Mouse (Mus musculus) erythroblast, adult 5-6 weeks (primary cell): Measurements from ENCODE around the gene C130050O18Rik. TPM values are rescaled to one million over a fixed set of nuclear protein-coding genes. Genes with fewer than 3 reads are reported as not detected.

Experiments used
- ATAC-seq: replicated peaks from 2 replicates; pipeline ENCODE4 v1.8.0; 2016; ENCODE audit warnings: moderate number of reproducible peaks, mild to moderate bottlenecking, moderate TSS enrichment, inconsistent platforms; ENCODE audit not compliant: poor library complexity, low FRiP score, severe bottlenecking
- total RNA-seq, 2 experiments: library from RNA; stranded (forward) in 1 of 2; stranded (reverse) in 1 of 2; fragments of 150-400 nt in 1 of 2; fragments of 200-764, 138-1000 nt in 1 of 2; gene quantifications; 2 replicates each; pipeline versions ENCODE4 v1.2.3 to v1.2.4; 2015 to 2017; ENCODE audit warnings: low replicate concordance in 2 of 2

Gene C130050O18Rik
- total RNA-seq (2015; ENCODE audit: low replicate concordance) (1.9 and 2.1 TPM in 2 replicates), total RNA-seq (2017; ENCODE audit: low replicate concordance) (2.9 and 4.3 TPM in 2 replicates)

GRCm38 (mm10) chr5:139404801-139405401 lies at the start of gene C130050O18Rik:
C130050O18Rik (plus strand) TSS chr5:139405280.
- no peak for ATAC-seq

DNA sequence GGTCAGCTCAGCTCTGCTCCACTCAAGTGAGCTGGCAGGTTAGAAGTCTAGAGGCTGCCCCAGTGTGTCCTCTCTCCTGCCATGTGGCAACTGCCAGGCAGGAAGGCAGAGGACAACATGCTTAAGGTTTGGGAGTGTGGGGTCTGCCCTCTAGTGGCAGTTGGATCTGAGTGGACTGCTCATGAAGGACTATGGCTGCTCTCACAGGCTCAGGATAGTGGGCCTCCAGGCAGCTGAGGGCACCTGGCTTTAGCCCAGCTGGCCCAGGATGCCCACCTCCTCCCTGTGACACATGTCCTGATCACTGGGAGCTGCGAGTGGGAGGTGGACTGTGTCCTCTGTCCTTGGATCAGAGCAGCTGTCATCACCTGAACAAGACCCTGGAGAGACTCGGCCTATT lies 46.4 kb upstream of the C130050O18Rik start:
- 0 out of 2 replicates have a peak, but pooled peaks have one; percentile 34 for ATAC-seq

DNA sequence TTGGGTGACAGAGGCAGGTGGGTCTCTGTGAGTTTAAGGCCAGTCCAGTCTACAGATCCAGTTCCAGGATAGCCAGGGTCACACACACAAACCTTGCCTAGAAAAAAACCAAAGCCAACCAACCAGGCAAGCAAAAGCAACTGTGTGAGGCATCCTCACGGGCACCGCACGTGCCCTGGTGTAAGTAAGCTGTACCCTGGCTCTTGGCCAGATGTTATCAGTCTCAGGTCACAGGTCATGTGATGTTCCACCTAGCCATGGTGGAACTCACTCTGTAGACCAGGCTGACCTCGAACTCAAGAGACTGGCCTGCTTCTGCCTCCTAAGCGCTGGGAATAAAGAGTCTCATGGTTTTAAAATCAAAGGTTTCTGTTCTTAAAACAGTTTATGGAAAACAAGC lies 45.8 kb upstream of the C130050O18Rik start:
- no peak for ATAC-seq

DNA sequence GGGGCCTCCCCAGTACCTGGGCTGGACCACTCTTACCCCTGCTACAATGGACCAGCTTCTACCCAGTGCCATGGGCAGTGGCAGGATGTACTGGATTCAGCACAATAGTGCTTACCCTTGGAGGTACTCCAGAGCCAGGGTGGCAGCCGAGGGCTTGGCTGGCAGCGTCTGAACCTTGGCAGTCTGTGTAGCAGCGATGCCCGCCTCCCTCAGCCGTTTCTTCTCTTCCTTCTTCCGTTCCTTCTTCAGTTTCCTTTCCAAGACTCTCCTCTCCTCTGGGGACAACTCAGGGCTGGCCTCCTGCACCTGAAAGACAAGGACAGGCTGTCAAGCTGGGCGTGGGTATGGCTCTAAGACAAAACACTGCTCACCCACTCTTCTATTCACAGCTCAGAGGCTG lies 41.2 kb upstream of the C130050O18Rik start:
- peak; percentile 18; the same call in 1 of the 2 replicates for ATAC-seq

DNA sequence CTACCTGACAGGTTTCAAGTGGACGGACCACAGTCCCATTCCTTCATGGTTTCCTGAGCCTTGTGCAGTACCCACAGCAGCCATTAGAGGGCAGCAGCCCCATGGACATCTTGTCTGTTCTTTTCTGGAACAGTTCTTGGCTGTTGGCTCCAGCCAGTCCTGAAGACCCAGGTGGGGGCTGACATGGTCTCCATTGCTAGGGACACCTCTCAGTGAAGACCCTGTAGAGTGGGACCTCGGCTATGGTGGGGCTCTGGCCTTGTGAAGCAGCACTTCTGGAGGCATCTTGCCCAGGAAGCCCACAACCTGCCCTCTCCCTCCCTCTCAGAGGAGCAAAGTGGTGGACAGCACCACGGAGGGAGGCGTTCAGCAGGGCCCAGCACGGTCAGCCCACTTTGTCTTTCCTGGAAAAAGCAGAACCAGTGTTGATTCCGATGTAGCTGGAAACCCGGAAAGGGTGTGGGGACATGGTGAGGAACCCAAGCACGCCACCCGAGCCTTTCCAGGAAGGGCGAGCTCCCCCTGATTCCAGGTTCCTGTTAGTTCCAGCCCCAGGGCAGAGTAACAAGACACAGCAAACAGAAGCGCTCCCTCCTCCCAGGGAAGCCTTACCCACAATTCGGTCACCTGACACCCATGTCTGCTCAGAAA lies 40.7 kb upstream of the C130050O18Rik start:
- ATAC-seq = peak; percentile 82

DNA sequence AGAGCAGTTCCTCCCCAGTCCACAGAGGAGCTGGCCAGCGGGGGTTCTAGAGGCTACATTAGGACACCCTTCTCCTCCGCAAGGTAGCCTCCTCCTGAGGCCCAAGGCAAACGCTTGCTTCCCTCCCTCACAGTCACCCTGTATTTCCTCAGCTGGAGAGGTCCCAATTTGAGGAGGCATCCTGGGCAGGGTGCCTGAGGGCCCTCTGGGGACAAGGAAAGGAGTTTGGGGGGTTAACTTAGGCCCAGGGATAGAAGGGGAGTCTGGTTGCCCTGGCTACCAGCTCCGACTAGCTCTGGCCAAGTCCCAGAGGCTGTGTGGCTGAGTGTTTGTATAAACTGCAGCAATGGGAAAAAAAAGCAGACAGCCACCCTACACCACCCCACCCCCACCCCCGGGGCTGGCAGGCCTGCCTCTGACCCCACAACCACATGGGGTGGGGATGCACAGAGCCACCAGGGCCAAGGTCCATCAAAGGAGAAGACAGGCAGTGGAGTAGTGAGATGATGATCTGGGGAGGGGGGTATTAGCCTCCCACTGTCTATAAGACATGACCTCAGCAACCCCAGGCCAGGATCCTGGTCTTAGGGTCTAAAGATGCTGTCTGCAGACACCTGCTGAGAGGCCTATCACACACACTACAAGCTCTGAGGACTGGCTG lies 40.0 kb upstream of the C130050O18Rik start:
- ATAC-seq = no peak

DNA sequence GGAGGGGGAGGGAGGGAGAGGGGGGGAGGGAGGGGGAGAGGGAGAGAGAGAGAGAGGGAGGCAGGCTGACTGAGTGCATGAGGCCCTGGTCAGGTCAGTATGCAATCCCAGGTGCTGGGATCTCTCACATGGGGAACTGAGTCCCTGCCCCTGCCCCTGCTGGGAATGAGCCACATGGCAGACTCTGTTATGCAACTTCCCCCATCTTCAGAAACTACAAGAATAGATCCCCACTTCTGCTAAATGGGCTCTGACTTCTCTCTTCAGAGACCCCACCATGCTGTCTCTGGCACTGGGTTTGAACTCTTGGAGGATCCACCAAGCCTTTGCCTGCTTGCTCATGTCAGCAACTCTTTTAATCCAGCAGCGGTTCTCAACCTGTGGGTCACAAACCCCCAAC lies 39.3 kb upstream of the C130050O18Rik start:
- ATAC-seq = no peak

DNA sequence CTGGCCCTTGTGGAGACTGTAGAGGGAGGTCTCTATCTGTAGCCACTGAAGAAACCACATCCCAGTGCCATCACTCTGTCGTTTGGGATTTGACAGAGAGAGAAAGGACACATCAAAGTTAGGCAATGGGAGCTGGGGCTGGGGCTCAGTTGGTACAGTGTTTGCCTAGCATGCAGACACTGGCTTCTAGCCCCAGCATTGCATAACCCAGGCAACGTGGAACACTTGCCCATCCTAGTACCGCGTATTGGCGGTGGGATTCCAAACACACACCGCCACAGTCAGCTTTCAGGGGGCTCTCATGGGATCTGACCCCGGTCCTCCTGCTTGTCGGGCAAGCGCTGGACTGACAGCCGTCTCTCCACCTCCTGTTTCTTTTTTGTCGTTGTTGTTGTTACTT lies 38.6 kb upstream of the C130050O18Rik start:
- no peak for ATAC-seq

- no peak for ATAC-seq
These were observed 37.1 kb upstream of the C130050O18Rik start for GRCm38 (mm10) chr5:139367884-139368458.

GRCm38 (mm10) chr5:139368638-139369320 lies 36.3 kb upstream of the C130050O18Rik start:
- ATAC-seq = no peak

GRCm38 (mm10) chr5:139370336-139370735 lies 34.7 kb upstream of the C130050O18Rik start:
- ATAC-seq = no peak

DNA sequence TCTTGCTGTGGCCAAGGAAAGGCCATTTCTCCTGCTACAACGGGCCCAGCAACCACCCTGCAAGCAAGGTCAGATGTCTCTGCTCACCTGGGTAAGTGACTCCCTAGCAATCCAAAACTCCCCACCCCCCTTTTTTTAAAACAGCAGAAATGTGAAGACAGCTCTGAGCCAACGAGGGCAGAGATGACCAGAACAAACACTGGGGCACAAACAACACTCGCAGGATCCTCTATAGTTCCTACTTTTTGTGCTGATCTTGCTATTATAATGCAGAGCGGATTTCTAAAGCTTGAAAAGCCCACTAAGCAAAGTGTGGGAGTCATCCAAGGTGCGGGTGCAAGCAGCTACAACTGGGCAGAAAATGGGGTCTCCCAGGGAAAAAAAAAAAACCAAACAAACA lies 34.0 kb upstream of the C130050O18Rik start:
- ATAC-seq = no peak

DNA sequence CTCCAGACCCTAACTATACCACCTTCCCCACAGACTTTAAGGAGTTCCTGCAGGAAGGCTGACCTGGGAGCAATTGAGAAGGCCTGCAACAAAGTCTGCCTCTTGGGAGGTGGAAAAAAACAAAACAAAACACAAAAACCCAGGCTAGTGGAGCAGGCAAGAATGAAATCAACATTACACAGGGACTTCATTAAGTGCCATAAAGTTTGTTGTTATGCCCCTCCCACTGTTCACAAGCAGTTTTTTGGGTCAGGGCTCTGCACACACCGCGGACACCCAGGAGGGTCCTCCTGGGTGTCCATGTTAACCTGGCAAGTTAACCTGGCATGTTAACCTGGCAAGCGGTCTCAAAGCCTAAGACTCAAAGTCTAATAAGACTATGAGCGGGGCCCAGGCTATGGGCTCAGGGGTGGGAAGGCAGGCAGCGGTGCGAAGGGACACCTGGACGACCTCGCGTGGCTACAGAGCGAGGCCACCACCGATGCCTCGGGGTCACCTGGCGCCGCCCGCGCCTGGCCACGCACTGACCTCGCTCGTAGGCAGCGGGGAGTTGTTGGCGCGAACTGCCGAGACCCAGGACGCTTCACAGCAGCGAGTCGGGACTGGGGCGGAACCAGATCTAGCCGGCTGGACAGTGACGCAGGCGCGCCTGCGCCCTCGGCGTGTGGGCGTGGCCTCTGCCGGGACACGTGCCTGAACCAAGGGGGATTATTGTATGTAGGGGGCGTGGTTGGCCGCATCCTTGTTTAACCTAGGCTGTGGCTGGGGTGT lies 33.3 kb upstream of the C130050O18Rik start:
- peak; percentile 89 for ATAC-seq

- no peak for ATAC-seq
These were observed 32.0 kb upstream of the C130050O18Rik start for GRCm38 (mm10) chr5:139373126-139373525.

DNA sequence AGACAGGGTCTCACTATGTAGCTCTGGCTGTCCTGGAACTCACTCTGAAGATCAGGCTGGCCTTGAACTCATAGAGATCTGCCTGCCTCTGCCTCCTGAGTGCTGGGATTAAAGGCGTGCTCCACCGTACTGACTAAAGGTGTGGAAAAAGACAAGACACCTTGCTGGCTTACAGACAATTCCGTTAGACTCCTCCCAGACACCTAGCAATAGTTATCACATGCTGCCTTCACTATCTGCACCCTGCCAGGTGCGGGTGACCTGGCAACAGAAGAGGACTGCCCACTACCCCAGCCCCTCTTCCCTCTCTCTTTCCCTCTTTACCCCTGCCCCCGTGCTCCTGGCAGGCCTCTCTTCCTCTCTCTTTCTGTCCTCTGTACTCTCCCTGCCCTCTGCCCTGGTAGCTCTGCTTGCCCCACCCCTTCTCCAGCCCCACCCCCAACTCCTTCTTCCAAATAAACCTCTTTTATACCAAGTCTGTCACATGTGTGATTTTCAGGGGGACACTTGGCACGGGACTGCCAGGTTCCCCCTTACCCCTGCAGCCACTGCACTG lies 31.1 kb upstream of the C130050O18Rik start:
- ATAC-seq = no peak

DNA sequence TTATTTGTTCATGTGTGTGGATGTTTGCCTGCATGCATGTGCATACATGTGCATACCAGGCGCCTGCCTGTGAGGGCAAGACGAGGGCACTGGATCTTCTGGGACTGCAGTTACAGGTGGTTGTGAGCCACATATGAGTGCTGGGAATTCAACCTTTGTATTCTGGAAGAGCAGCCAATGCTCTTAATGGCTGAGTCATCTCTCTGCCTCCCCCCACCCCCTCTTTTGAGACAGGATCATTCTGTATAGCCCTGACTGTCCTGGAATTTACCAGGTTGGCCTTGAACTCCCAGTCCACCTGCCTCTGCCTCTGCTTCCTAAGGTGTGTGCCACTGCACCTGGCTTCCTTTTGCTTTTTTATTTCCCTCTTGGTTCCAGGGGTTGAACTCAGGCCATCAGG lies 30.2 kb upstream of the C130050O18Rik start:
- ATAC-seq = no peak

DNA sequence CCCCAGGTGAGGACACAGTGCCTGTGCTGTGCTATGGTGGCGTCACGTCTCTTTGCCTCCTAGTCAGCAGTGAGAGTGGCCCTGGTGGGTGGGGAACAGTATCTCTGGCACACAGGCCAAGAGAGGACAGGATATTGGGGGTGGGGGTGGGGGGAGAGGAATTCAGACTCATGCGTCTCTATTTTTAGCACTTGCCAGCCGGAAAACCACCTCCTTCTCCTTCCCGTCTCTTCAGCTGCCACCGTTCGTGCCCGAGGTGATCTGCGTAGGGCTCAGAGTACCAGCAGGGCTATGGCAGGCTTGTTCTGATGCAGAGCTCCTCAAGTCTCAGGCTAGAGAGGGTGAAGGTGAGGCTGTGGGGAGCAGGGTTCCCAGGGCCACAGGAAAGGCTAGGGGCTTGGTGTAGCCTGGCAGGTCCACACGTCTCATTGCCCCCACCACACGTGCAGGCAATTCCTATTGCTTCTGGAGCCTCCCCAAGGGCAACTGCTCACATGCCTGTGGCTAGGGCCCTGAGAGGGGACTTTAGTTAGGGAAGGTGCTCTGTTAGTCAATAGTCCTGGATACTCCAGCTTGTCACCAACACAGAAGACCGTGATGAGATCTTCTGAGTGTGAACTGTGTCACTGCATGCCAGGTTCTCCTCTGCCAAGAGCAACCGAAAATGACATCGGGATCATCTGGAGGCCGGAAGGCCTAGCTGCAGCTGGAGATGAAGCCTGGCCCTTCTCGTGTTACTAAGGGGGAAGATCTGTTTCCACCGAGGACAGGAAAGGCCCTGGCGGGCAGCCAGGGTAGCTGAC lies 27.4 kb upstream of the C130050O18Rik start, which contains the start of gene Gpr146:
Gene Gpr146 (plus strand): TSS at position 230 of the 803 bp plus-strand sequence.
- no peak for ATAC-seq

DNA sequence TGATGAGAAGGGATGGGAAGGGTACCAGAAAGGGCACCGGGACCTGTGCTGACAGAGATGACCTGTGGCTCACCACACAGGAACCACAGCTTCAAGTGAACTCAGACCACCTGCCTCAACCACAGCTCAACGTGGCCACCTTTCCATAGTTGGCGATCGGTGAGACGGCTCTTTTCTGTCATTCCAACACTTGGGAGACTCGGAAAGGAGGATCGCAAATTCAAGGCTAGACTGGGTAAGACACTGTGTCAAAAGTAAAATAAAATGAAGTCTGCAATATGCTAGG lies 26.9 kb upstream of the C130050O18Rik start:
- no peak for ATAC-seq
